Mouse (Mus musculus) gastrocnemius, postnatal 4 days (tissue): ENCODE measurements around the gene Plet1. TPM values are rescaled to one million over a fixed set of nuclear protein-coding genes. Genes with fewer than 3 reads are reported as not detected.

Experiments
- DNase-seq, 2 experiments: peaks; one replicate each; pipeline ENCODE4 v3.0.0; 2021 to 2022; ENCODE audit warnings: low spot score in 2 of 2, mixed read lengths in 2 of 2
- total RNA-seq, 2 experiments: library from RNA; stranded (reverse); gene quantifications; 2 replicates each; pipeline ENCODE4 v1.2.3; 2021

Plet1 gene
- total RNA-seq, 2 experiments from 2014 or later: not detected

- no peak for DNase-seq
Observed at GRCm38 (mm10) chr9:50495405-50496150, 1.3 kb downstream of the Plet1 start.

GRCm38 (mm10) chr9:50496151-50496505 is 1.8 kb downstream of the Plet1 start:
- DNase-seq: no peak

GRCm38 (mm10) chr9:50496546-50496945 is 2.2 kb downstream of the Plet1 start:
- no peak for DNase-seq

DNA sequence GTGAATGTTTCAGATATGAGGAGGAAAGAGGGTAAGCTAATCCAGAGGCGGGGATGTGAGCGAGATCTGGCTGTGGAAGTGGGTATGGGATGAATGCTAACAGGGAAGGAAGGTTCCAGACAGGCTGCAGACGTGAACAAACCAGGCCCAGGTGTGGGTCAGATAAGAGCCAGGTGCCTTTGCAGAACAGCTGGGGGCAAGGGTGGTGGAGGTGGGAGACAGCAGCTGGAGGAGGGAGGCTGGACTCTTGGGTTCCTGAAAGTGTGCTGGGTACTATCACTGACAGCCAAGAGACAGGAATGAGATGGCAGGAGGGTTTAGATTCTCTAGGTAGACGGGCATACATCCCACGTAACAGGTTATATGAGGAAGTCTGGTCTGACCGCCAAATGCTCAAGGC is 2.8 kb downstream of the Plet1 start:
- DNase-seq: no peak

- DNase-seq: no peak
Observed at GRCm38 (mm10) chr9:50497536-50497935, 3.2 kb downstream of the Plet1 start.

DNA sequence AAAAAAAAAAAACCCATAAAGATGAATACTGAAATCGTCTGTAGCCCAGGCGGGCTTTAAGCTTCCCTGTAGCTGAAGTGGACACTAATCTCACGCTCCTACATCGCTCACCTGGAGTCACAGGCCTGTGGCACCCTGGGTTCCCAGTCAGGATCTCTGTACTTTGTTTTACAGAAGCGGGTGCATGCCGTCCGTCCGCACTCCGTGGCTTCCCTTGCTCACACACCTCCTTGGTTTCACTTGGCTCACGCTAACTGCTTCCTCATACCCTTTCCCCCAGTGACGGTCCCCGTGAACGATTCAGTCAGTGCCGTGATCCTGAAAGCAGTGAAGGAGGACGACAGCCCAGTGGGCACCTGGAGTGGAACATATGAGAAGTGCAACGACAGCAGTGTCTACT is 4.5 kb downstream of the Plet1 start:
- no peak for DNase-seq

DNA sequence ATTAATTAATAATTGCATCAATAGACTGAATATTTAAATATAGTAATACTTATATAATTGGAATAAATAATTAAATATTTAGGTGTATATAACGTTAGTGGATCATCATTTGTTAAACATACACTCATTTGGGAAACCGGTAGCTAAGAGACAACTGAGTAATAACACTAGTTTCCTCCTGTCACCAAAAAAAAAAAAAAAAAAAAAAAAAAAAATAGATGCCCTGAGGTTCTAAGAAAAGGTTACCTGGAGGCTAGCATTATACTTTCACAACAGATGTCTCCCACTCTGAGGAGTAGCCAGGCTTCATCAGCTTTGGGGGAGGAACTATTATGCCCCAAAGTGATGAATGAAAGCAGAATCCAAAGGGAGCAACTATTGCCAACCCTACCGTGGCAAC is 5.5 kb downstream of the Plet1 start:
- no peak for DNase-seq

GRCm38 (mm10) chr9:50500467-50500973 is 6.2 kb downstream of the Plet1 start:
- no peak for DNase-seq

- no peak for DNase-seq
Observed at GRCm38 (mm10) chr9:50500974-50501501, 6.7 kb downstream of the Plet1 start.

DNA sequence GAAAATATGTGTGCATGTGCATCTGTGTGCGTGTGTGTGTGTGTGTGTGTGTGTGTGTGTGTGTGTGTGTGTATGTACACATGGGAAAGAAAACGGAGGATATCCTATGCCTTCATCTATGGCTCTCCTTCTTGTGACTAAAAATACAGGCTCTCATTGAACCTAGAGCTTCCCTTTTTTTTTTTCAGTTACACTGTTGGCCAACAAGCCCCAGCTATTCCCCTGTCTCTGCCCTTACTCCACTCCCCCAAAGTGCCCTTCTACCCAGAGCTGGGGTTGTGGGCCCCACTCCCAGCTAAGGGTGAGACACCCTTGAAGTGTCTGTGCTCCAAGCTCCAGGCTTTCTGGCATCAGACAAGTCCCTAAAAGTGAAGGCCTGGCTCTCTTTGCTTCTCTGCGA is 8.6 kb downstream of the Plet1 start:
- DNase-seq: no peak

DNA sequence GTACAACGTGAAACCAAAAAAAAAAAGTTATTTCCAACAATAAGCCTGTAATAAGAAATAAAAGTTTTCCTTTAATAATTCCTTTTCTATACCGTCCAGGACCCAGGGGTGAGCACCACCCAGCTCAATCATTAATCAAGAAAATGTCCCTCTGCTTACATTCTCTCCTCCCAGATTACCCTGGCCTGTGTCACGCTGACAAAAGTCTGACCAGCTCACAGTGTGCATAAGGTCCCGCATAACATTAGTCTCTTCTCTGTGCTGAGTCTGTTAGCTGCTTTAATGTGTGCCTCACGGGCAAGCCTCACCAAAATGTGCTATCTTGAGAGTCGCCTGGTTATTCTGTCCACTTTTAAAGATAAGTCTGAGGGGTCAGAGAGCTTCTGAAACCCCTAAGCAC is 11.1 kb downstream of the Plet1 start:
- DNase-seq: no peak

GRCm38 (mm10) chr9:50507570-50507969 is 13.2 kb downstream of the Plet1 start:
- no peak for DNase-seq

- no peak for DNase-seq
Observed at GRCm38 (mm10) chr9:50515462-50515861, 21.1 kb downstream of the Plet1 start.

GRCm38 (mm10) chr9:50518781-50519180 is 24.5 kb downstream of the Plet1 start:
- DNase-seq: no peak

GRCm38 (mm10) chr9:50520748-50521147 is 26.4 kb downstream of the Plet1 start:
- no peak for DNase-seq

DNA sequence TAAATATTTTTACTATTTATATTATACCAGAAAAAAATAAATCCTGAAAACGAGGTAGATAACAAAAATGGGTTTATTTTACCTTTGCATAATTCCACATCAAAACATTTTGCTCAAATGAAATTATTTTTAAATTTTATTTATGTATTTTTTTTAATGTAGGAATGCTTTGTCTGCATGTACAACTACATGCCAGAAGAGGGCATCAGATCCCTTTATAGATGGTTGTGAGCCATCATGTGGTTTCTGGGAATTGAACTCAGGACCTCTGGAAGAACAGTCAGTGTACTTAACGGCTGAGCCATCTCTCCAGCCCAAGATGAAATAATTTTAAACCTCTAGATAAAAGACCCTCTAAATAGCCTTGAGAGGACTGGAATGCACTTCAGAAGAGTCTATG is 27.2 kb downstream of the Plet1 start:
- DNase-seq: no peak

DNA sequence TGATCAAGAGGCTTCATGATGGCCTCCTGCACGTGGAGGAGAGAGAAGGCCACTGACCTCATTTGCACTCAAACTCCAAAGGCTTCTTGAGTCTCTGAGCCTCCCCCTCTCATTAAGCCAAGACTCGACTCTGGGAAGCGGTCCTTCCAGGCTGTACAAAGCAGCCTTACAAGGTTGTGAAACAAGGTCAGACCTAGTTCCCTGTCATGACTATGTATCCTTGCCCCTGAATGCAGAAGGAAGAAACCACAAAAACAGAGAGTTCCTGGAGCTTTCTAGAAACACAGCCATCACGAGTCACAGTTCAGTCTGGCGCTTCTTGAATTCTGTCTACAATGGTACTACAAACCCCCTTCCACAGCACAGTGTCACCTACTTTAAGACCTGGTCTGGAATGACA is 28.2 kb downstream of the Plet1 start:
- no peak for DNase-seq

DNA sequence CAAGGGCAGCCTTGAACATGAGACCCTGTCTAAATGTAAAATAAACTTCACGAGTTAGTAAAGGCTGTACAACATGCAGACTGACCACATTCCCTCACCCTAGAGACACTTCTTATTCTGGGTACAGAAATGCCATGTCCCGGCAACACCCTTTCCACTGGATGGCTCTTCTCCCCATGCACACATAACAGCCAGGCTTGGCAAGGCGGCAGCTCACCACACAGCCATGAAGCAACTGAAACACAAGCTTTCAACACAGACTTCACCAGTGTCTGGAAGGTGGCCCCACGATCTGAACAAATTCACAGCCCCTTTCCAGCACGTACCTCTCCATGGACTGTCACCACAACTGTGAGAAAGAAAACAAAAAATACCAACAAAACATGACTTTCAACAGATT is 30.6 kb downstream of the Plet1 start:
- no peak for DNase-seq

- no peak for DNase-seq
Observed at GRCm38 (mm10) chr9:50525585-50525984, 31.3 kb downstream of the Plet1 start.

DNA sequence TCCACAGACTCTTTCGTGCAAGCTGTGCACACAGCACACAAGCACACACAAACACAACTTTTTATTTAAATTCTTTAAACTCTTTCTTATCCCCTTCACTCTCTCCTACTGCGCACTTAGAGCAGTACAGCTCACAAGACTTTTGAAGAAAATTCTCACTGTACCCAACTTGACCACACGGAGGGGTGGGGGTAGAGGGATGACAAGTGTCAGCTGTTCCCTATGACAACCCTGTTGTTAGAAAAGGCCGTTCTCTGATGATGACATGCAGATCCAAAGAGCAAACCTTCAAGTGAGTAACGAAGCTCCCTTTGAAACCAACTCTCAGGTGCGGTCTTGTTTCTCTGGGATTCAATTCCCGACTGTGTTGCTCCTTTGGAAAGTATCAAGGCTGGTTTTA is 33.5 kb downstream of the Plet1 start:
- no peak for DNase-seq

DNA sequence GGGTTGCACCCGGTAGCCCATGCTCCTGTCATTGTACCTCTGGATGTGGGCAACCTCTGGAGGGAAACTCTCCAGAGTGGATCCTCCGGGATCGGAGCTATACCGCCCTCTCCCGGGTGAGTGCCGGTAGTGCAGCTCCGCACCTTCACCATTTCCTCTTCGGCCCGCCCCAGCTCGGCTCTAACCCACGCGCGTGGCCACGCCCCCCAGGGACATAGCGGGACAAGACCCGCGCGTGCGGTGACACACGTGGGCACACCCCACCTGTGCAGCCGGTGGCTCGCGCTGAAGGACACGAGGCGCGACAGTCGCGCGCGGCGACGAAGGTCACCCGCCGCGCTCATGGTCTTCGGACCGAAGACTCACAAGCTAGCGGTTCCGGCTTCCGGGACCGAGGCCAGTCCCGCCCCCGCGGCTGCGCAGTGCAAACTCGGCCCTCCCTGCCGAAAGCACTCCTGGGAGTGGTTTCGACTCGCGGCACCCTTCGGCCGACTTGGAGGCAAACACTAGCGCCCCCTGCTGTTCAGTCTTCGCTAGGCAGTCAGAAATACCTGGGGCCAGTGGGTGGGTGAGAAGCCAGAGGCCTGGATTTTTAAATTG is 34.1 kb downstream of the Plet1 start, which contains the start of gene Pts:
Pts (minus strand) TSS at position 432 of the 600 bp plus-strand sequence.
- peak; percentile 98 to 99 for DNase-seq

- DNase-seq: no peak
Observed at GRCm38 (mm10) chr9:50530890-50531289, 36.6 kb downstream of the Plet1 start.

DNA sequence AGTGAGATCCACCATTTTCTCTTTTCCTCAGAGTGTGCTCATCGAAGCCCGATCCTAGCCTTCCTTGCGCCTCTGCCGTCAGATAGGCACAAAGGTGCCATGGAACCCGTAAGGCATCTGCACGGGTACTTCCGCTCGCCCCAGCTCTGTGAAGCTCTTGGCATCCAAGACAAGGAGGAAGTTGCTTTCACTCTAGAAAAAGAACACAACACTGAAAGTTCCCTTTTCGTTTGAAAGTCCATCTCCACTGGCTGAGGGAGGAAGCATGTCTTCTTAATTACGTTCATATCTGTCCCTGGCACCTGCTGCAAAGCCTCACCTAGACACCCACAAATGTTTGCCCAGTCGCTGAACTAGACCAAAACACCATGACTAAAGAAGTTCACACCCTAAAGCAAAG is 39.0 kb downstream of the Plet1 start:
- no peak for DNase-seq
